Mouse (Mus musculus) central nervous system, embryonic 18 days (tissue): ENCODE measurements around the gene Vmn1r239-ps. TPM values are rescaled to one million over a fixed set of nuclear protein-coding genes. Genes with fewer than 3 reads are reported as not detected.

ENCODE experiments used
- polyA plus RNA-seq: library from polyadenylated mRNA; depleted of rRNA; stranded (reverse); fragments of >200 nt; gene quantifications from 2 replicates; pipeline ENCODE4 v1.2.3, GENCODE M21; 2012; rRNA removed

Gene Vmn1r239-ps
- polyA plus RNA-seq, result not detected in 2 replicates

DNA sequence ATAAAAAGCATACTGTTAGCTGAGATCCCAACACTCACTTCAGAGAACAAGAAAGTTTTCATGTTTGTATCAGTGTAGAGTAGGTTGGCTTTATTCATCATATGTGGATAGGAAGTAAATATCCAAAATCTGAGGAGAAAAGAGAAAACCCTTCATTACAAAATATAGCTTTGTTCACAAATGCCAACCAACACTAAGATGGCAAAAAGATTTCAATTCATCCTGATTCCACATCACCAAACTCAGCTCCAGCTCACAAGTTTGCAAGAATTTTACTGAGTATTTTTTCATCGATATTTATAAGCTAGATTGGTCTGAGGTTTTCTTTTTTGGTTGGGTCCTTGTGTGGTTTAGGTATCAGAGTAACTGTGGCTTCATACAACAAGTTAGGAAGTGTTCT, at the start of gene Vmn1r239-ps:
Gene Vmn1r239-ps, minus strand, starts transcription at position 101 of the 400 bp plus-strand sequence.

GRCm38 (mm10) chrX:147429129-147429528, 24.4 kb downstream of the Vmn1r239-ps start, which contains the start of gene Il13ra2:
Gene Il13ra2 (minus strand): TSS chrX:147429192.

Other genes starting within 250 kb of the Vmn1r239-ps start
- gene Il13ra2, start 24.5 kb downstream of the Vmn1r239-ps start, polyA plus RNA-seq, result 0.23 and 0.83 TPM in 2 replicates
- gene Lrch2, start 100.4 kb upstream of the Vmn1r239-ps start, polyA plus RNA-seq, result 38.4 and 38.5 TPM in 2 replicates